ENCODE assay signal across 10 mouse cellular contexts in genomic region chr5:139449926-139450325, GRCm38 (mm10). TPM values are rescaled to one million over a fixed set of nuclear protein-coding genes. Genes with fewer than 3 reads are reported as not detected.
DNase-seq lines count a peak whose midpoint lies in the region; ATAC-seq lines count a peak whose summit lies in the region.
"Had no signal": no experiment of that assay in that cellular context is flagged by ENCODE, and none has a peak within 500 bp of the region (broad histone marks: within the 10 kb centered on the region; RNA-seq: fewer than 3 reads in every experiment).

No protein-coding gene starts in this region.

- H3K27ac ChIP-seq in kidney, embryonic 16.5 days (ENCODE audit: low read length) = peak overlapping the region; percentile 31
- peak overlapping the region; percentile 21; the same call in 1 of the 2 replicates for H3K27ac ChIP-seq in forebrain, embryonic 15.5 days (replicated peaks)

- 19% methylated on average over 4 of the region's 4 CpGs for WGBS in kidney, embryonic 16.5 days
- 57% methylated on average over 4 of the region's 4 CpGs for WGBS in forebrain, embryonic 15.5 days

- peaks cover 21% of the 10 kb centered on the region for H3K4me1 ChIP-seq in kidney, embryonic 16.5 days (ENCODE audit: insufficient read depth, low read length)
- H3K4me1 ChIP-seq in forebrain, embryonic 15.5 days = peaks cover 13% of the 10 kb centered on the region

- H3K36me3 ChIP-seq in kidney, embryonic 16.5 days (ENCODE audit: insufficient read depth, low read length) = no peaks in the 10 kb centered on the region
- H3K36me3 ChIP-seq in forebrain, embryonic 15.5 days = no peaks in the 10 kb centered on the region; the same call in none of the 2 replicates

- no peak overlapping the region for H3K4me3 ChIP-seq in kidney, embryonic 16.5 days (ENCODE audit: low read length)
- no peak overlapping the region for H3K4me3 ChIP-seq in forebrain, embryonic 15.5 days

- no peak overlapping the region for H3K4me2 ChIP-seq in kidney, embryonic 16.5 days (replicated peaks; ENCODE audit: low read depth, low read length)
- H3K4me2 ChIP-seq in forebrain, embryonic 15.5 days (replicated peaks) = no peak overlapping the region

- peak; percentile 71 for ATAC-seq in kidney, embryonic 16.5 days (ENCODE audit: low FRiP score, low TSS enrichment)
- ATAC-seq in forebrain, embryonic 15.5 days (replicated peaks) = no peak

- no peaks in the 10 kb centered on the region for H3K27me3 ChIP-seq in kidney, embryonic 16.5 days (ENCODE audit: insufficient read depth, low read length)
- H3K27me3 ChIP-seq in forebrain, embryonic 15.5 days = no peaks in the 10 kb centered on the region

- no peak overlapping the region for H3K9ac ChIP-seq in kidney, embryonic 16.5 days (replicated peaks; ENCODE audit: low read length)
- H3K9ac ChIP-seq in forebrain, embryonic 15.5 days (replicated peaks) = 0 out of 2 replicates have a peak overlapping the region, but pooled peaks have one; percentile 20

- H3K9me3 ChIP-seq in kidney, embryonic 16.5 days (ENCODE audit: low read length) = no peaks in the 10 kb centered on the region
- no peaks in the 10 kb centered on the region for H3K9me3 ChIP-seq in forebrain, embryonic 15.5 days
- H3K9me3 ChIP-seq: G1E had no signal

- no peak for DNase-seq in kidney, postnatal 10 days
- peak; percentile 62 for DNase-seq in Muller cell, postnatal 12 days (ENCODE audit: inconsistent ontology term)
- DNase-seq in mesoderm, embryonic 11.5 days (ENCODE audit: low read depth, low spot score) = peak; percentile 44
- no peak for DNase-seq in urinary bladder, adult 2 months (ENCODE audit: low spot score)
- DNase-seq in yolk sac, embryonic 10.5 days (ENCODE audit: low spot score) = no peak
- no peak for DNase-seq in gastrocnemius, adult 18-20 months (ENCODE audit: low spot score)
- DNase-seq: right cerebral cortex, postnatal 4 days had no signal

RNA-seq across cellular contexts. Expression of gene 3110082I17Rik, which starts 10.4 kb away (rescaled TPM):
- polyA plus RNA-seq in kidney, embryonic 16.5 days (2015; fragmentation: Nextera tagmentation; extraction: Ambion mirVana) = 44.1 and 46.1 TPM in 2 replicates
- polyA plus RNA-seq in forebrain, embryonic 15.5 days (2015; fragmentation: Nextera tagmentation; extraction: Ambion mirVana) = 20.4 and 21.0 TPM in 2 replicates
- 13.7 and 13.9 TPM in 2 replicates for polyA plus RNA-seq in urinary bladder, adult 2 months (2012; rRNA removed)
- 10 to 100 TPM in 1 of 2 experiments, 1 to 10 TPM in 1; 9.6 to 10.4 TPM for total RNA-seq in gastrocnemius, adult 18-20 months (2021)

RNA-seq across cellular contexts. Expression of gene Gper1, which starts 27.0 kb away (rescaled TPM):
- polyA plus RNA-seq in kidney, embryonic 16.5 days (2015; fragmentation: Nextera tagmentation; extraction: Ambion mirVana) = 6.8 and 8.0 TPM in 2 replicates
- polyA plus RNA-seq in forebrain, embryonic 15.5 days (2015; fragmentation: Nextera tagmentation; extraction: Ambion mirVana) = 7.3 and 8.2 TPM in 2 replicates
- 0.96 and 1.5 TPM in 2 replicates for polyA plus RNA-seq in urinary bladder, adult 2 months (2012; rRNA removed)
- under 1 TPM; 0.59 to 0.82 TPM for total RNA-seq in gastrocnemius, adult 18-20 months (2021)
- total RNA-seq: G1E had no signal
- polyA plus RNA-seq: G1E had no signal

RNA-seq across cellular contexts. Expression of gene Zfand2a, which starts 34.4 kb away (rescaled TPM):
- 10.8 and 13.5 TPM in 2 replicates for polyA plus RNA-seq in kidney, embryonic 16.5 days (2015; fragmentation: Nextera tagmentation; extraction: Ambion mirVana)
- 14.2 and 17.5 TPM in 2 replicates for polyA plus RNA-seq in forebrain, embryonic 15.5 days (2015; fragmentation: Nextera tagmentation; extraction: Ambion mirVana)
- 19.1 and 22.4 TPM in 2 replicates for polyA plus RNA-seq in urinary bladder, adult 2 months (2012; rRNA removed)
- 10 to 100 TPM in 1 of 2 experiments, 1 to 10 TPM in 1; 7.6 to 12.0 TPM for total RNA-seq in gastrocnemius, adult 18-20 months (2021)

RNA-seq across cellular contexts. Expression of gene C130050O18Rik, which starts 44.8 kb away (rescaled TPM):
- 0.60 and 0.92 TPM in 2 replicates for polyA plus RNA-seq in kidney, embryonic 16.5 days (2015; fragmentation: Nextera tagmentation; extraction: Ambion mirVana)
- polyA plus RNA-seq in forebrain, embryonic 15.5 days (2015; fragmentation: Nextera tagmentation; extraction: Ambion mirVana) = 0.13 and 0.20 TPM in 2 replicates
- polyA plus RNA-seq in urinary bladder, adult 2 months (2012; rRNA removed) = 0.65 and 0.96 TPM in 2 replicates
- under 1 TPM; 0.12 to 0.21 TPM for total RNA-seq in gastrocnemius, adult 18-20 months (2021)

Comparison
In these comparisons a context has a peak if more than half of its experiments do, and no peak if none do; other contexts are left out.
1. DNase-seq: peak in Muller cell, postnatal 12 days (single experiment) and mesoderm, embryonic 11.5 days (single experiment); none in kidney, postnatal 10 days (single experiment), urinary bladder, adult 2 months (single experiment), yolk sac, embryonic 10.5 days (single experiment) and gastrocnemius, adult 18-20 months (single experiment).